Mouse (Mus musculus) lung, adult 2 months (tissue): ENCODE data around the gene Tsen15. TPM values are rescaled to one million over a fixed set of nuclear protein-coding genes. Genes with fewer than 3 reads are reported as not detected.

Source experiments
- DNase-seq: peaks from one replicate; pipeline ENCODE4 v3.0.0; 2022
- H3K4me1 ChIP-seq: fragments of 200-500 bp; 2 replicates; pipeline ENCODE4 v1.6.1; 2011; ENCODE audit warnings: low read length; ENCODE audit not compliant: control insufficient read depth, insufficient read depth
- H3K4me3 ChIP-seq: fragments of 200-500 bp; replicated peaks from 2 replicates; pipeline ENCODE3; 2011; ENCODE audit warnings: low read depth, mild to moderate bottlenecking, control low read depth, low read length; ENCODE audit errors: extremely low read depth
- CTCF ChIP-seq: fragments of 200-500 bp; IDR thresholded peaks from 2 replicates; pipeline ENCODE4 v1.5.1; 2011; ENCODE audit warnings: mild to moderate bottlenecking, low read length, control low read depth; ENCODE audit not compliant: insufficient read depth
- POLR2A ChIP-seq: fragments of 200-500 bp; IDR thresholded peaks from 2 replicates; pipeline ENCODE4 v1.6.1; 2011; ENCODE audit warnings: low read depth, mild to moderate bottlenecking, control low read depth, low read length, borderline replicate concordance; ENCODE audit errors: extremely low read depth
- WGBS: fragments of 180-500 bp; shearing (Covaris S2); methylation state at CpG from one replicate; pipeline ENCODE4 v1.1.7; 2018; 5-methylcytosine and 5-hydroxymethylcytosine counted together
- polyA plus RNA-seq: library from polyadenylated mRNA; depleted of rRNA; stranded (reverse); fragments of >200 nt; gene quantifications from 2 replicates; pipeline ENCODE4 v1.2.3, GENCODE M21; 2012

Gene Tsen15
- polyA plus RNA-seq, 1 experiment: 12.7 TPM

GRCm38 (mm10) chr1:152413961-152414360 is 27.5 kb upstream of the Tsen15 start:
- H3K4me1 ChIP-seq: peaks cover 3% of the 10 kb centered on the region; the same call in 1 of the 2 replicates
- H3K4me3 ChIP-seq: no peak overlapping the region
- TF ChIP-seq POLR2A (no peak), CTCF (no peak)
- 70% methylated on average over 1 of the region's 1 CpGs for WGBS
- DNase-seq: no peak

- peaks cover 3% of the 10 kb centered on the region; the same call in 1 of the 2 replicates for H3K4me1 ChIP-seq
- TF ChIP-seq CTCF (no peak), POLR2A (no peak)
- DNase-seq: no peak
- 95% methylated on average over 2 of the region's 2 CpGs for WGBS
- no peak overlapping the region for H3K4me3 ChIP-seq
Measured at GRCm38 (mm10) chr1:152413116-152413515, 26.6 kb upstream of the Tsen15 start.

- Histone ChIP-seq H3K4me1 (no peaks in the 10 kb centered on the region), H3K4me3 (no peak overlapping the region)
- TF ChIP-seq POLR2A (no peak), CTCF (no peak)
- WGBS: 80% methylated on average over 3 of the region's 3 CpGs
- no peak for DNase-seq
Measured at GRCm38 (mm10) chr1:152410657-152411056, 24.2 kb upstream of the Tsen15 start.

- TF ChIP-seq CTCF (no peak), POLR2A (no peak)
- H3K4me3 ChIP-seq: no peak overlapping the region
- H3K4me1 ChIP-seq: no peaks in the 10 kb centered on the region
- DNase-seq: no peak
- WGBS: 86% methylated on average over 4 of the region's 4 CpGs
Measured at GRCm38 (mm10) chr1:152409356-152409755, 22.9 kb upstream of the Tsen15 start.

GRCm38 (mm10) chr1:152407021-152407946 is 20.8 kb upstream of the Tsen15 start:
- TF ChIP-seq POLR2A: no peak
- no peak for TF ChIP-seq CTCF
- no peaks in the 10 kb centered on the region for H3K4me1 ChIP-seq
- no peak overlapping the region for H3K4me3 ChIP-seq
- DNase-seq: no peak
- 49% methylated on average over 22 of the region's 22 CpGs for WGBS

GRCm38 (mm10) chr1:152400556-152401540 is 14.4 kb upstream of the Tsen15 start:
- DNase-seq: no peak
- WGBS: 20% methylated on average over 14 of the region's 14 CpGs
- peaks cover 2% of the 10 kb centered on the region; the same call in 1 of the 2 replicates for H3K4me1 ChIP-seq
- peak overlapping the region; percentile 66 for H3K4me3 ChIP-seq
- TF ChIP-seq POLR2A: no peak
- no peak for TF ChIP-seq CTCF

GRCm38 (mm10) chr1:152399790-152400555 is 13.5 kb upstream of the Tsen15 start, which contains the start of gene Colgalt2:
Colgalt2 (plus strand) TSS chr1:152399830.
- WGBS: under 1% methylated on average over 61 of the region's 70 CpGs
- Histone ChIP-seq H3K4me3 (peak within 1 kb of the TSS; percentile 66), H3K4me1 (peaks cover 2% of the 10 kb centered on the region; the same call in 1 of the 2 replicates)
- TF ChIP-seq CTCF (no peak), POLR2A (peak; percentile 22; the same call in 1 of the 2 replicates)
- DNase-seq: peak; percentile 48

- no peak overlapping the region for H3K4me3 ChIP-seq
- WGBS: 64% methylated on average over 1 of the region's 1 CpGs
- TF ChIP-seq CTCF (no peak), POLR2A (no peak)
- peaks cover 2% of the 10 kb centered on the region; the same call in 1 of the 2 replicates for H3K4me1 ChIP-seq
- no peak for DNase-seq
Measured at GRCm38 (mm10) chr1:152398708-152399107, 12.2 kb upstream of the Tsen15 start.

GRCm38 (mm10) chr1:152394956-152395515 is 8.5 kb upstream of the Tsen15 start:
- 71% methylated on average over 4 of the region's 4 CpGs for WGBS
- Histone ChIP-seq H3K4me1 (no peaks in the 10 kb centered on the region), H3K4me3 (no peak overlapping the region)
- no peak for DNase-seq
- no peak for TF ChIP-seq POLR2A
- TF ChIP-seq CTCF: no peak
